Mouse (Mus musculus): ENCODE data around the gene Cd180. TPM values are rescaled to one million over a fixed set of nuclear protein-coding genes. Genes with fewer than 3 reads are reported as not detected.
"Not testable (repeated sequence)": the region's sequence is repeated elsewhere in the genome, so short reads cannot be mapped to it uniquely, and the experiment has no call there.

Cd180 gene
- polyA plus RNA-seq, 1 experiment from 2014 or later = 0.64 TPM

GRCm38 (mm10) chr13:102669522-102670256 lies 23.7 kb upstream of the Cd180 start:
- H3K4me2 ChIP-seq (ENCODE audit: low read depth, low read length) = no peak overlapping the region
- no peaks in the 10 kb centered on the region for H3K36me3 ChIP-seq (ENCODE audit: control insufficient read depth, insufficient read depth, low read length)
- H3K4me3 ChIP-seq (ENCODE audit: low read length) = no peak overlapping the region
- H3K27me3 ChIP-seq (ENCODE audit: control insufficient read depth, insufficient read depth, low read depth, low read length) = no peaks in the 10 kb centered on the region
- no peaks in the 10 kb centered on the region for H3K9me3 ChIP-seq (ENCODE audit: control insufficient read depth, low read length)
- 25% methylated on average over 14 of the region's 14 CpGs for WGBS
- H3K27ac ChIP-seq (ENCODE audit: low read length) = 0 out of 2 replicates have a peak overlapping the region, but pooled peaks have one; percentile 20
- H3K9ac ChIP-seq (ENCODE audit: low read length) = no peak overlapping the region
- H3K4me1 ChIP-seq (replicated peaks; ENCODE audit: control insufficient read depth, insufficient read depth, low read length) = peaks cover 14% of the 10 kb centered on the region
- peak; percentile 70 for ATAC-seq (ENCODE audit: low read depth)

GRCm38 (mm10) chr13:102670503-102670902 lies 22.9 kb upstream of the Cd180 start:
- Histone ChIP-seq H3K4me2 (ENCODE audit: low read depth, low read length) (no peak overlapping the region), H3K27me3 (ENCODE audit: control insufficient read depth, insufficient read depth, low read depth, low read length) (no peaks in the 10 kb centered on the region), H3K4me1 (replicated peaks; ENCODE audit: control insufficient read depth, insufficient read depth, low read length) (peaks cover 14% of the 10 kb centered on the region), H3K36me3 (ENCODE audit: control insufficient read depth, insufficient read depth, low read length) (no peaks in the 10 kb centered on the region), H3K4me3 (ENCODE audit: low read length) (no peak overlapping the region), H3K9me3 (ENCODE audit: control insufficient read depth, low read length) (no peaks in the 10 kb centered on the region), H3K27ac (ENCODE audit: low read length) (no peak overlapping the region), H3K9ac (ENCODE audit: low read length) (no peak overlapping the region)
- WGBS = 59% methylated on average over 7 of the region's 7 CpGs
- ATAC-seq (ENCODE audit: low read depth) = no peak

- H3K4me2 ChIP-seq (ENCODE audit: low read depth, low read length) = no peak overlapping the region
- H3K9ac ChIP-seq (ENCODE audit: low read length) = no peak overlapping the region
- no peaks in the 10 kb centered on the region for H3K27me3 ChIP-seq (ENCODE audit: control insufficient read depth, insufficient read depth, low read depth, low read length)
- WGBS = 77% methylated on average over 3 of the region's 3 CpGs
- peaks cover 14% of the 10 kb centered on the region for H3K4me1 ChIP-seq (replicated peaks; ENCODE audit: control insufficient read depth, insufficient read depth, low read length)
- no peaks in the 10 kb centered on the region for H3K9me3 ChIP-seq (ENCODE audit: control insufficient read depth, low read length)
- H3K4me3 ChIP-seq (ENCODE audit: low read length) = no peak overlapping the region
- H3K27ac ChIP-seq (ENCODE audit: low read length) = no peak overlapping the region
- H3K36me3 ChIP-seq (ENCODE audit: control insufficient read depth, insufficient read depth, low read length) = no peaks in the 10 kb centered on the region
- no peak for ATAC-seq (ENCODE audit: low read depth)
Measured at GRCm38 (mm10) chr13:102674083-102674482, 19.3 kb upstream of the Cd180 start.

GRCm38 (mm10) chr13:102677602-102678001 lies 15.8 kb upstream of the Cd180 start:
- H3K9ac ChIP-seq (ENCODE audit: low read length); H3K4me2 ChIP-seq (ENCODE audit: low read depth, low read length): not testable (repeated sequence)

GRCm38 (mm10) chr13:102678482-102678881 lies 14.9 kb upstream of the Cd180 start:
- Histone ChIP-seq H3K27me3 (ENCODE audit: control insufficient read depth, insufficient read depth, low read depth, low read length) (no peaks in the 10 kb centered on the region), H3K9ac (ENCODE audit: low read length) (no peak overlapping the region), H3K9me3 (ENCODE audit: control insufficient read depth, low read length) (no peaks in the 10 kb centered on the region), H3K36me3 (ENCODE audit: control insufficient read depth, insufficient read depth, low read length) (no peaks in the 10 kb centered on the region), H3K4me2 (ENCODE audit: low read depth, low read length) (no peak overlapping the region), H3K4me3 (ENCODE audit: low read length) (no peak overlapping the region), H3K4me1 (replicated peaks; ENCODE audit: control insufficient read depth, insufficient read depth, low read length) (no peaks in the 10 kb centered on the region), H3K27ac (ENCODE audit: low read length) (no peak overlapping the region)
- peak; percentile 79 for ATAC-seq (ENCODE audit: low read depth)
- 3% methylated on average over 2 of the region's 2 CpGs for WGBS

More at GRCm38 (mm10) chr13:102677602-102678001, 15.8 kb upstream of the Cd180 start:
- H3K36me3 ChIP-seq (ENCODE audit: control insufficient read depth, insufficient read depth, low read length); H3K4me3 ChIP-seq (ENCODE audit: low read length); H3K27ac ChIP-seq (ENCODE audit: low read length); H3K4me1 ChIP-seq (replicated peaks; ENCODE audit: control insufficient read depth, insufficient read depth, low read length); H3K9me3 ChIP-seq (ENCODE audit: control insufficient read depth, low read length); H3K27me3 ChIP-seq (ENCODE audit: control insufficient read depth, insufficient read depth, low read depth, low read length); ATAC-seq (ENCODE audit: low read depth): not testable (repeated sequence)
- WGBS = 51% methylated on average over 4 of the region's 4 CpGs

GRCm38 (mm10) chr13:102684890-102685289 lies 8.5 kb upstream of the Cd180 start:
- Histone ChIP-seq H3K9me3 (ENCODE audit: control insufficient read depth, low read length) (no peaks in the 10 kb centered on the region), H3K4me2 (ENCODE audit: low read depth, low read length) (no peak overlapping the region), H3K4me1 (replicated peaks; ENCODE audit: control insufficient read depth, insufficient read depth, low read length) (no peaks in the 10 kb centered on the region), H3K4me3 (ENCODE audit: low read length) (no peak overlapping the region), H3K9ac (ENCODE audit: low read length) (no peak overlapping the region), H3K27me3 (ENCODE audit: control insufficient read depth, insufficient read depth, low read depth, low read length) (no peaks in the 10 kb centered on the region), H3K27ac (ENCODE audit: low read length) (no peak overlapping the region), H3K36me3 (ENCODE audit: control insufficient read depth, insufficient read depth, low read length) (no peaks in the 10 kb centered on the region)
- no peak for ATAC-seq (ENCODE audit: low read depth)
- WGBS = 76% methylated on average over 4 of the region's 4 CpGs

- H3K9ac ChIP-seq (ENCODE audit: low read length) = no peak overlapping the region
- H3K9me3 ChIP-seq (ENCODE audit: control insufficient read depth, low read length) = no peaks in the 10 kb centered on the region
- H3K27me3 ChIP-seq (ENCODE audit: control insufficient read depth, insufficient read depth, low read depth, low read length) = no peaks in the 10 kb centered on the region
- 85% methylated on average over 1 of the region's 1 CpGs for WGBS
- no peak overlapping the region for H3K4me3 ChIP-seq (ENCODE audit: low read length)
- H3K4me2 ChIP-seq (ENCODE audit: low read depth, low read length) = no peak overlapping the region
- no peak for ATAC-seq (ENCODE audit: low read depth)
- no peaks in the 10 kb centered on the region for H3K36me3 ChIP-seq (ENCODE audit: control insufficient read depth, insufficient read depth, low read length)
- H3K27ac ChIP-seq (ENCODE audit: low read length) = no peak overlapping the region
- 0 out of 2 replicates have a peak, but pooled peaks cover 1% of the 10 kb centered on the region for H3K4me1 ChIP-seq (replicated peaks; ENCODE audit: control insufficient read depth, insufficient read depth, low read length)
Measured at GRCm38 (mm10) chr13:102688121-102688520, 5.2 kb upstream of the Cd180 start.

GRCm38 (mm10) chr13:102689201-102690090 lies 3.9 kb upstream of the Cd180 start:
- H3K4me3 ChIP-seq (ENCODE audit: low read length) = no peak overlapping the region
- H3K4me1 ChIP-seq (replicated peaks; ENCODE audit: control insufficient read depth, insufficient read depth, low read length) = 0 out of 2 replicates have a peak, but pooled peaks cover 4% of the 10 kb centered on the region
- no peak for ATAC-seq (ENCODE audit: low read depth)
- no peak overlapping the region for H3K4me2 ChIP-seq (ENCODE audit: low read depth, low read length)
- H3K9me3 ChIP-seq (ENCODE audit: control insufficient read depth, low read length) = no peaks in the 10 kb centered on the region
- no peaks in the 10 kb centered on the region for H3K36me3 ChIP-seq (ENCODE audit: control insufficient read depth, insufficient read depth, low read length)
- 80% methylated on average over 6 of the region's 6 CpGs for WGBS
- no peak overlapping the region for H3K9ac ChIP-seq (ENCODE audit: low read length)
- no peak overlapping the region for H3K27ac ChIP-seq (ENCODE audit: low read length)
- no peaks in the 10 kb centered on the region for H3K27me3 ChIP-seq (ENCODE audit: control insufficient read depth, insufficient read depth, low read depth, low read length)

- 82% methylated on average over 5 of the region's 5 CpGs for WGBS
- no peak overlapping the region for H3K4me2 ChIP-seq (ENCODE audit: low read depth, low read length)
- no peak for ATAC-seq (ENCODE audit: low read depth)
- H3K9ac ChIP-seq (ENCODE audit: low read length) = no peak overlapping the region
- H3K9me3 ChIP-seq (ENCODE audit: control insufficient read depth, low read length) = no peaks in the 10 kb centered on the region
- 0 out of 2 replicates have a peak, but pooled peaks cover 4% of the 10 kb centered on the region for H3K4me1 ChIP-seq (replicated peaks; ENCODE audit: control insufficient read depth, insufficient read depth, low read length)
- H3K27me3 ChIP-seq (ENCODE audit: control insufficient read depth, insufficient read depth, low read depth, low read length) = no peaks in the 10 kb centered on the region
- no peaks in the 10 kb centered on the region for H3K36me3 ChIP-seq (ENCODE audit: control insufficient read depth, insufficient read depth, low read length)
- H3K27ac ChIP-seq (ENCODE audit: low read length) = no peak overlapping the region
- no peak overlapping the region for H3K4me3 ChIP-seq (ENCODE audit: low read length)
Measured at GRCm38 (mm10) chr13:102690184-102690583, 3.2 kb upstream of the Cd180 start.

Measured in lung, embryonic 16.5 days (tissue).